Comparison of ENCODE assay signal across 24 mouse cellular contexts in genomic region chr16:75903028-75903427, GRCm38 (mm10).
"Had no signal": no experiment of that assay in that cellular context is flagged by ENCODE, and none has a peak within 500 bp of the region (broad histone marks: within the 10 kb centered on the region; RNA-seq: fewer than 3 reads in every experiment).

No protein-coding gene starts in this region.

- ATAC-seq: hindbrain, postnatal 0 days; intestine, embryonic 16.5 days; liver, embryonic 12.5 days had no signal

- H3K4me3 ChIP-seq: heart, adult 2 months; heart, embryonic 13.5 days; heart, embryonic 15.5 days; hindbrain, embryonic 13.5 days; hindbrain, embryonic 15.5 days; kidney, embryonic 15.5 days; limb, embryonic 13.5 days; limb, embryonic 15.5 days; liver, embryonic 12.5 days had no signal

- H3K9me3 ChIP-seq: heart, embryonic 13.5 days; heart, embryonic 15.5 days; hindbrain, embryonic 13.5 days; hindbrain, embryonic 15.5 days; kidney, embryonic 15.5 days; limb, embryonic 13.5 days; limb, embryonic 15.5 days; liver, embryonic 12.5 days had no signal

- H3K27me3 ChIP-seq: heart, embryonic 13.5 days; heart, embryonic 15.5 days; hindbrain, embryonic 13.5 days; hindbrain, embryonic 15.5 days; kidney, embryonic 15.5 days; limb, embryonic 13.5 days; limb, embryonic 15.5 days; liver, embryonic 12.5 days had no signal

- H3K36me3 ChIP-seq: heart, embryonic 13.5 days; heart, embryonic 15.5 days; hindbrain, embryonic 13.5 days; hindbrain, embryonic 15.5 days; kidney, embryonic 15.5 days; limb, embryonic 13.5 days; limb, embryonic 15.5 days; liver, embryonic 12.5 days had no signal

- H3K27ac ChIP-seq: heart, adult 2 months; heart, embryonic 13.5 days; heart, embryonic 15.5 days; hindbrain, embryonic 13.5 days; hindbrain, embryonic 15.5 days; hindbrain, postnatal 0 days; kidney, embryonic 15.5 days; kidney, postnatal 0 days; limb, embryonic 13.5 days; limb, embryonic 15.5 days; liver, embryonic 12.5 days; liver, embryonic 14.5 days had no signal

- H3K4me1 ChIP-seq: heart, embryonic 13.5 days; heart, embryonic 15.5 days; hindbrain, embryonic 13.5 days; hindbrain, embryonic 15.5 days; kidney, embryonic 15.5 days; limb, embryonic 13.5 days; limb, embryonic 15.5 days had no signal

- DNase-seq: gastrocnemius, postnatal 36 days; heart, adult 11 months; heart, adult 2 months; heart, postnatal 14 days; heart, postnatal 36 days; kidney, adult 11 months; kidney, adult 2 months; kidney, adult 9 months; kidney, postnatal 14 days; kidney, postnatal 36 days; layer of hippocampus, adult 9-11 months; layer of hippocampus, postnatal 36 days had no signal
